Mouse (Mus musculus): ENCODE results near the gene Krtdap.
"Not testable (repeated sequence)": the region's sequence is repeated elsewhere in the genome, so short reads cannot be mapped to it uniquely, and the experiment has no call there.

Krtdap gene

DNA sequence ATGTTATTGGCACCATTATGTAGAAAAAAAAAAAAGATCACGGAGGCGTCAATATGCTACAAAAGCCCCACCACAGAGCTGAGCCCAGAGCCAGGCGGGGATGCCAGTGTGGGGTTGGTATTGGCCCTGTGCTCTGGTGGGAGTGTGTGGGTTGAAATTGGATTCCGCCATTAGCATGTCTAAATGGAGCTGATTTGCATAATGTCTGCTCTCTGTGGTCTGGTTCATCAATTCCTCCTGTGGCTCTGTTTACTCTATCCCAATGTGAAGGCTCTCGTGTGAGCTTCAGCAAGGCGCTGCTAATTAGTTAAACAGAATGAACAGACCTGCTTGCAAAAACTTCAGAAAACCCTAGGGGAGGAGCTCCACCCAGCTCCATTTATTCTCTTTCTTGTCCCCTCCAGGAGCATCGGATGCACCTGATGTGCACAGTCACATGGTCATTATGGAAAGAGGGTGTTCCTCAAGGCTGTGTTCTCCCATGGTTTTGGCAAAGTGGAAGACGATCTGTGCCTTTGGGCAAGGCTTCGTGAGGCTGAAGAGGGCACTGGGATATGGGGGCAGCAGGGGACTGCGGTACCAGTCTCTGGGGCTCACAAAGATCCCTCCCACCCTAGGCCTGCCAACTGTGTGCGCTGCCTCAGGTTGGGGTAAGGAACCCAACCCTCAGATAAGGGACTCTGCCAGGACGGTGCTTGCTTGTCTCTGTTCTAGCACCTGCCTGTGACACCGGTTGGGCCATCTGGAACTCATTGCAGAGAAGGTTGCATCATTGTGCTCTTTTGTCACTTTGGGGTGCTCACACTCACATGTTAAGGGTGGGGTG, 1.8 kb upstream of the Krtdap start:
- DNase-seq (ENCODE audit: inconsistent ontology term): peak; percentile 2

DNA sequence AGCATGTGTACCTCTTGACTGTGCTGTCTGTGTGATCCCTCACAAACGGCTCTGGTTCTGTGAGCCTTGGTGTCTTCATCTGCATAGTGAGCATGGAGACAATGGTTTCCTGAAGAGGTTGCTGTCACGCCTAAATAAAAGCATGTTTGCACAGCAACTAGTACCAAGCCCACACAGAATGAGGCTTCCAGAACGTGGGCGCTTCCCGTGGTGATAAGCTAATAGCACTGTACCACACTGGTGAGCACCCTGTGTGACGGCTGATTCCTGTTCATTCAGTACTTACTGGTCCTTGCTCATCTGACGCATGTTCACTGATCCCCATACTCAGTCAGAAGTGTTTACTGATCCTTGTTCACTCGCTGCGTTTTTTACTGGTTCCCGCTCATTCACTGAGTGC, 2.4 kb downstream of the Krtdap start:
- no peak for DNase-seq (ENCODE audit: inconsistent ontology term)

DNA sequence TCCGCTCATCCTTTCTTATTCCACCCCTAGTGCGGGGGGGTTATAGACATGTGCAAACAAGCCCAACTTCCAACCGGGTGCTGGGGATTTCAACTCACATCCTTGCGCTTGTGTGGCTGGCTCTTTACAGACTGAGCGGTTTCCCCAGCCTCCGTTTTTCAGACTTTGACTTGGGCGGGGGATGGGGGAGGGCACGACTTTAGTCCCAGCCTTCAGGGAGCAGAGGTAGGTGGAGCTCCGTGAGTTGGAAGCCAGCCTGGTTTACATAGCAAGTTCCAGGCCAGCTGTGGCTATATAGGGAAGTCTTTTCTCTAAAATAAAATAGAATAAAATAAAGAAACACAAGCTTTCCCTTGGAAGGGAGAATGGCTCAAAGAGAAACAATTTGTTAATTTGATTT, 4.2 kb downstream of the Krtdap start:
- DNase-seq (ENCODE audit: inconsistent ontology term): no peak

DNA sequence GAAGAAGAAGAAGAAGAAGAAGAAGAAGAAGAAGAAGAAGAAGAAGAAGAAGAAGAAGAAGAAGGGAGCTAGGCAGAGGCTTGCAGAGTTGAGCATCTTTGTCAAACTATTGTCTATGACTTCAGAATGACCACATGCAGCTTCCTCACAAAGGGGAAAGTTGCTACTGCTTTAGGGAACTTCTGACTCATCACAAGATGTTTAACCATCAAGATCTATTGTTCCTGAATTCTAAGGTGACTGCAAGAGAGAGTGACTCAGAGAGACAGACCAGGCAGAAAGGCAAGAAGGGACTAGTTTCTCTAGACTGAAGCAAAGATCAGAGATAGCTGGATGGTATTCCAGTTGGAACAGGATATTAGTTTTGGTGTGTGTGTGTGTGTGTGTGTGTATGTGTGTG, 7.2 kb downstream of the Krtdap start:
- peak; percentile 7 for DNase-seq (ENCODE audit: inconsistent ontology term)

DNA sequence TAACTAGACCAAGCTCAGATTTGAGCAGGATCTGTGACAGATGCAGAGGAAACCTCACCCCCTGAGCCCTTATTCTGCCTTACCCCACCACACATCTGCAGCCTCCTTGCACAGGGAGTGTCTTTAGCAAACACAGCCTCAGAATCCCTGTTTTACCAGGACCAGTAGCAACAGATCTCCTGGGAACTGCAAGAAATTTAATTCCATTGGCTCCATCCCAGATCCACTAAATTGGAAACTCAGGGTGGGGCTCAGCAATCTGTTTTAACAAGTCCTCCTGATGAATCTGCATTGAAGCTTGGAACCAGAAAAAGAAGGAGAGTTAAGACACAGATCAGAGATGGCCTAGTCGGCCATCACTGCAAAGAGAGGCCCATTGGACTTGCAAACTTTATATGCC, 9.1 kb downstream of the Krtdap start:
- DNase-seq (ENCODE audit: inconsistent ontology term): no peak

DNA sequence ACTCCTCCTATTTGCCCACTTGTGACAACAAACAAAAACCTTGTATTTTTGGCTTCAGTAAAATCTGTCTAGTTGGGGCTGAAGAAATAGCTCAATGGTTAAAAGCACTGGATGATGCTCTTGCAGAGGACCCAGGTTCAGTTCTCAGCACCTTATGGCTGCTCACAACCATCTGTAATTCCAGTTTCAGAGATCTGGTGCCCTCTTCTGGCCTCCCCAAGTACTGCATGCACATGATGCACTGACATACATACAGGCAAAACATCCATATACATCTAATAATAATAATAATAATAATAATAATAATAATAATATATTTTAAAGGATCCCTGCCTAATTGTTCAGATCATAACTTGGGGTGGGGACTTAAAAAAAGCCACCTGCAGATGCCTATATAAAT, 13.0 kb downstream of the Krtdap start:
- no peak for DNase-seq (ENCODE audit: inconsistent ontology term)

DNA sequence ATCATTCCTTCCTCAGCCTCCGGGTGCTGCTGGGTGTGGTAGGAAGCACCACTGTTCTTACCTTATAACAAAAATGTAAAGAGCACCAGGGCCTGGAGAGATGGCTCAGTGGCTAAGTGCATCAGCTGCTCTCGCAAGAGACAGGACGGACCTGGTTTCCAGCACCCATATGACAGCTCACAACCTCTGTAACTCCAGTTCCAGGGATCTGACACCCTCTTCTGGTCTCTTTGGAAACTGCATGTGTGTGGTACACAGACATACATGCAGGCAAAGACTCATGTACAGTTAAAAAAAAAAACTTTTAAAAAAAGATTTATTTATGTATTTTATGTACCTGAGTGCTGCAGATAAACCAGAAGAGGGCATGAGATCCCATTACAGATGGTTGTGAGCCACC, 15.6 kb downstream of the Krtdap start:
- no peak for DNase-seq (ENCODE audit: inconsistent ontology term)

DNA sequence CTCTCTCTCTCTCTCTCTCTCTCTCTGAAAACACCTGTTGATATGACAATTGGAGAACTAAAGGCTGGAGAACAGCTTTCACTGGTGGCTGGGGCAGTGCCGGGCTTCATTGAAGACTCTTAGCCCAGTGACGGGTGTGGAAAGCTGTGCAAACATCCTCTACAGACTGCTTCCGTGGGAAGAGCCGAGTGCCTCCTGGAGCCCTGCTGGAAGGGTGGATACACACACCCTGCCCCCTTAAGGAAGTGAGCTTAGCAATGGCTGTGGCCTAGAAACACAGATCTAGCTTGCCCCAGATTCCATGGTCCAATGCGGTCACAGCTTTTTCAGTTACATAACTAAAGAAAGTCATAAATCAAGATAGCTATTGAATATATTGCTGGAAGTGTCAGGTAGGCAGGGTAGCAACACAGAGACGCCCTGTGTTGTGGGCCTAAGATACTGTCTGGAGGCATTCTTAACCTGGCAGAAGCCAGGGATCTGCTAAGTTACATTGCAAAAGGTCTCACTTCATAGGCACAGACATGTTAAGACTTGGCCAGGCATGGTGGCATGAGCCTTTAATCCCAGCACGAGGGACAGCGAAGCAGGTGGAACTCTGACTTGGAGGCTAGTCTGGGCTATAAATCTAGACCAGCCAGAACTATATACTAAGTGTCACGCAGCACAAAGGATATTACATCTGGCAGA, 16.5 kb downstream of the Krtdap start:
- no peak for DNase-seq (ENCODE audit: inconsistent ontology term)

DNA sequence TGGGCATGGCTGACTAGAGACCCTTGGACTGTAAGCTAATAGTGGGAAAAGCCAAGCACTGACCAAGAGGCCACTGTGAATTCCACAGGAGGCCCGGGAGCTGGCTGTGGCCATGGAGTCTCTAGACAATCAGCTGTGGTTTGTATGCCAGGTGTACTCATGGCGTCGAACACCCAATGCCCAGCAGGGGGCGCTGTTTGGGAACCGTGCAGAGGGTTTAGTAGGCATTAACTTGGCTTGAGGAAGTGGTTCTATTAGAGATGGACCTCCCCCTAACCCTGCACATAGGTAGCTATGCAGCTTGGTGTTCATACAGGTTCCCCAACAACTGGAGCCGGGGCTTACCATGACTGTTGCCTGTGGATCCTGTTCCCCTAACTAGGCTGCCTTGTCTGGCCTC, 18.2 kb downstream of the Krtdap start:
- no peak for DNase-seq (ENCODE audit: inconsistent ontology term)

DNA sequence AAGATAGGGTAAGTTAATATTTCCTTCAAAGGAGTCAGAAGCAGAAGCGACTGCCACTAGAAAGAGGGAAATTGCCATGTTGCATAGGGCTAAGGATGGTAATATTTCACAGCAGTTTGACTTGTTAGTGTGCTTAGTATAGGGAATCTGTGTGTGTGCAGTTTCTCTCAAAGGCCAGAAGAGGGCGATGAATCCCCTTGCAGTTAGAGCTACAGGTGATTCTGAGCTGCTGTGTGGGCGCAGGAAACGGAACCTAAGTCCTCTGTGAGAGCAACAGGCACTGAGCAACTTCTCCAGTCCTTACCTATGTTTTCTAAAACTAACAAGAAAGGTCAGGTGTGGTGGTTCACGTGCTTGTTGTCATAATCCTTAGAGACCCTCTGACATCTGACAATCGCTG, 22.6 kb downstream of the Krtdap start:
- no peak for DNase-seq (ENCODE audit: inconsistent ontology term)

DNA sequence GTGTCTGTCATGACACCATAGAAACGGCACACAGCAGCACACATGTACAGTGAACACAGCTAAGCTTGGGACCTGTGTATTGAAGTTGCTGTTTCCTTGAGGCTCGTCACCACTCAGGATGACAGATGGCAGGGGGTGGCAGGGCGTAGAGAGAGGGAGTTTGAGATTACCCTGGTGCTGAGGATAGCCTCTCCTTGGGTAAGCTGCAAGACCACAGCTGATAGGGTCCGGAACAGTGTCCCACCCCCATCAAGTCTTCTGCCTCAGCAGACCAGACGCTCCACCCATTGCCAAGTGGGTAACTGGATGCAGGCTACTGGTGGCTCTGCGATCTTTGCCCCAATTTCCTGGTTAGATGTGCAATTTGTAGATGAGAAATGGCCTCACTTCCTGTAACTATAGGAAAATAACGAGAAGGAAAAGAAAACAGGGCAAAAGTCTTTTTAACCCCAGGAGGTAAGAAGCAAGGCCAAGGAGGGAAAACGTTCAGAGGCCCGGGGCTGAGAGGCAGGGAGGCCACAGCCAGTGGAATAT, 24.1 kb downstream of the Krtdap start:
- no peak for DNase-seq (ENCODE audit: inconsistent ontology term)

DNA sequence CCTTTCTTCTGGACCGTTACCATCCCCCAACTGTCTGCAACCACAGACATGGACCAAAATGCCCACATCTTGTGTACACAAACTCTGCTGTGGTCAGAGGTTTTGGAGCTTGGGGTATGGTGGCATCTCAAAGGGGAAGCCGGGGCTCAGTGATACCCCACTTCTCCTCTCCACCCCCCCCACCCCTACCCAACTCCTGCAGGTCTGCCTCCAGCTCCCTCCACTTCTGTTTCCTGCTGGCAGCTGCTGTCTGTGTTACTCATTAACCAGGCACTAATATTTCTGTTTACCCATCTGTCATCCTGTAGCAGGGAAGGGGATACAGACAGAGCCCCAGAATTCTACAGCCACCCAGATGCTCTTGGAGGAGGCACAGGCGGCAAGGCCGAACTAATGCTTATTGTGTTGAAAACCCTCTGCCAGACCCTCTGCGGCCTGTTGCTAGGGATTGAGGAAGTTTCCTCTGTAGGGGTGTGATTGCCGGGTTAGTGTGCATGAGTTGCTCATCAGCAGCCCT, 24.7 kb downstream of the Krtdap start:
- no peak for DNase-seq (ENCODE audit: inconsistent ontology term)

DNA sequence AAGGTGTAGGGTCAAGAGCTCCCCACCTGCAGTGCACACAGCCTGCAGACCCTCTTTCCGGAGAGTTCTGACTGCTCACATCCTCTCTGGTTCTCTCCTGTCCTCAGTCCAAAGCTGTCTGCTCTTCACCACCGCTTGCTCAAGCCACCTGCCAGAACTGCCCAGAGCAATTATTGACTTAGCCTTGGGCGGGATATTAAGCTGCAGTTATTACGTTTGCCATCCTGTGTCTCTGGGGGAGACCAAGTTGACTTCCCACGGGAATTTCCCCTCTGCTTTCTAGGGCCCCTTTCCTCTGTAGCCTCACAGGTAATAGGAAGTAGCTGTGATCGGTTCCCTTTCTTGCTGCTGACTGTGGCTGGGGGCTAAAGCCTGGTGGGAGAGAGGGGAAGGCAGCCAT, 32.4 kb downstream of the Krtdap start:
- no peak for DNase-seq (ENCODE audit: inconsistent ontology term)

DNA sequence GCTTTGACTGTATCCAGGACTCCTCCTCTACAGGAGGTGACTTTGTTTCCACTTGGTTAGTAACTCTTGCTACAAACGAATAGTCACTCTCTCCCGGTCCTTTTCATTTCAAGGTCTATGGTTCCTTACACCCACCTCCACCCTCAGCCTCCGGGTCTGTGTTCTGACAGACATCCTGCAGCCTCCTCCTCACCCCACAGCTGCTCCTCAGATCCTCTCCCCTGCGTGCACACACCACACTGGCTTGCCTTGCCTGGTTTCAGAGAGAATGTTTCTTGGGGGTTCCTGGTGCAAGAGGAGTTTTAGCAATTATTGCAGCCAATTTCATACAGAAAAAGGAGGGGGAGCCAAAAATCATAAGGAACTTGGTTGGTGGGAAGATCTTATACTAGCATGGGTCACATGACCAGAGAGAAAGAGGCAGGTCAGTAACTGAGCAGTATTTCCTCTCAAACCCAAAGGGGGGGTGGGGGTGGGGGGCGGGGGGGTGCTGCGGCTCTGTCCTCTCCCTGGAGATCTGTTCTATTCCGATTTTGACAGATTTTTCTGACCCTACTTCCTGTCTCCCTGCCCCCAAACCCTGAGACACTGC, 33.3 kb downstream of the Krtdap start:
- no peak for DNase-seq (ENCODE audit: inconsistent ontology term)

DNA sequence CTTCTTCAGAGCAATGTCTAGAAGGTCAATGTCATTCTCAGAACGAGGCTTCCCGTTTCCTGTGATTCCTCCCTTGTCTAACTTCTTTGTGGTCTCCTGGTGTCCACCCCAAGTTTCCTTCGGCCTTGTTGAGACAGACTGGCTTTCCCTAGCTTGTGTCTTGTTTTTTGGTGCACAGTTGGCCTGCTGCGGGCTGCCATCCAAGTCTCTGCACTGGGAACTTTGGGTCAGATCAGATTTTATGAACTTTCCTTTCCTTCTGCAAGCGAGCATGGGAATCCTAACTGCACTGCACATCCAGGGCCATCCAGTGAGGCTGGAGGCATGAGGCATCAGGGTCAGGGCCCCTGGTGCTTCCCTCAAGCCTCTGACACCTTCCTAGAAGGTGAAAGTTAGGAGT, 33.8 kb downstream of the Krtdap start:
- DNase-seq (ENCODE audit: inconsistent ontology term): no peak

DNA sequence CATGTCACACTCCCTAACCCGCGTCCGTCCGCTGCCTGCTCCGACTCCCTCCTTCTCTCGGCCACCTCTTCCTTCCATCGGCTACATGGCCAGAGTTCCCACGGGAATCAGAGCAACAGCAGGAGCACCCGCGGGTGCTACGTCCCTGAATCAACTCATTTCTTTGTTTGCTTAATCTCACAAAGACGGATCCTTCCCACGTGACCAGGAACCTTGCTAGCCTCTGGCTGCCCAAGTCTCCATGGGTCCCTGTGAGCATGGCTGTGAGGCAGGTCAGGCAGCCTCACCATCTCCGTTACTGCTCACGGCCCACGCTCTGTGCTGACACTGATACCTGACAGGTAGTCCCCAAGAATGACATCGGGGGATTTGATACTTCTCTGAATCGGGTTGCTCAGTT, 36.0 kb downstream of the Krtdap start, which contains the start of gene Ffar2:
Gene Ffar2 (minus strand): TSS at position 101 of the 400 bp plus-strand sequence.
- no peak for DNase-seq (ENCODE audit: inconsistent ontology term)

DNA sequence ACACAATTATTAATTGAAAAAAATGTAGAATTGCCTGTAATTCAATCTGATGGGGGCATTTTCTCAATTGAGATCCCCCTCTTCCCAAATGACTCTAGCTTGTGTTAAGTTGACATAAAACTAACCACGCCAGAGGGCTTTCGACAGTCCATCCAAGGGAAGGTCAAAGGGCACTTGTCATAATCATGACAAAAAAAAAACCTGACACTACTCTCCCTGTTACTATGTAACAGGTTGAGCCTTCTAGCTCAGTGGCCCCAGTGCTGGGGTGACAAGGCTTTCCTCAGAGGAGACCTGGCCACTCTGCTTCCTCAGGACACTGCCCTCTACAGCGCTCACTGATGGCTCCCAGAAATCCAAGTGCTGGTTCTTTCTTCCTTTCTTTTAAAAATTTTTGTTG, 36.6 kb downstream of the Krtdap start:
- DNase-seq (ENCODE audit: inconsistent ontology term): no peak

DNA sequence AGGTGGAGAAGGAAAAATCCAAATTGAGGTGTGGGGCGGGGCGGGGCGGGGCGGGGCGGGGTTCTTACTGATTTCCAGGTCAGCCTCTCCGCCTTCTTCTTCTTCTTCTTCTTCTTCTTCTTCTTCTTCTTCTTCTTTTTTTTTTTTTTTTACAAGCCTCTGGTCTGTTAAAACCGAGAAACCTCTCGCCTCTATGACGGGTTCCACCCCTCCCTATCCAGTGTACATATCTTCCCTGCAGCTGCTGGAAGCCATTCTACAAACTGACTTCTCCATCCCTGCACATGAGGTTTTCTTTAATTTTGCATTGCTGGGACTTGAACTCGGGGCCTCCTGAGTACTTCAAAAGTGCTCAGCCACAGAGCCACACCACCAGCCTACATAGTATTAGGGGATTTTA, 39.0 kb downstream of the Krtdap start:
- no peak for DNase-seq (ENCODE audit: inconsistent ontology term)

DNA sequence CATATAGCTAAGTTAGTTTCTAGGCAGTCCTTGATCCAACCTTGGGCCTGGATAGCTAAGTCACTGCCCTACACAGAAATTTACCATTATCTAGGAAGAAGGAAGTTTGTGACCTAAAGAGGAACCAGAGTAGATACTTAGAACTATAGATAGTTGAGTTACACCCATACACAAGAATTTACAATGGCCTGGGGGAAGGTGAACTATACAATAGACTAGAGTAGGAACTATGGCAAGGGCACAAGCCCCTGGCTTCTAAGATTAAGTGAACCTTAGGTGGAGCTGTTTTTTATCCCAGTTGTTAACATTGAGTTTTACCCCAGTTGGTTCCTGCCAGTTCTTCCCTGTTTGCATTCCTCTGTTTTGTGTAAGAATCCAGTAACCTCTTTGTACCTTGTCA, 41.2 kb downstream of the Krtdap start:
- DNase-seq (ENCODE audit: inconsistent ontology term): not testable (repeated sequence)

DNA sequence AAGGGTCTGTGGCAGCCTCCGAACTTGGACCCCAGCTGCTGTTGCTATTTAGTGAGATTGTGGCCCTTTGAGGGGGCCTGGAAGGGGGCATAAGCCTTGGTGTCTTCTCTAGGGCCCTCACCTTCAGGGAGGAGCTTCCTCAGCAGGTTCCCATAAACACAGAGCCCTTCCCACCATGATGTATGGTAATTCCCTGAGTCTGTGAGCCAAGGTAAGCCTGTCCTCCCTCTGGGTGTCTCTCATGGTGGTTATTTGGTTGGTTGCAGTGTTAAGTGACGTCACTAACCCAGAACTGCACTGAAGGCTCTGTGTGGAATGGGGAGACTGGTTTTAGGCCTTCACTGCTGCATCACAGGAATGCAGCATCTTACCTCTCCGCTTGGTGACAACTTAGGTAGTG, 41.7 kb downstream of the Krtdap start:
- DNase-seq (ENCODE audit: inconsistent ontology term): no peak

DNA sequence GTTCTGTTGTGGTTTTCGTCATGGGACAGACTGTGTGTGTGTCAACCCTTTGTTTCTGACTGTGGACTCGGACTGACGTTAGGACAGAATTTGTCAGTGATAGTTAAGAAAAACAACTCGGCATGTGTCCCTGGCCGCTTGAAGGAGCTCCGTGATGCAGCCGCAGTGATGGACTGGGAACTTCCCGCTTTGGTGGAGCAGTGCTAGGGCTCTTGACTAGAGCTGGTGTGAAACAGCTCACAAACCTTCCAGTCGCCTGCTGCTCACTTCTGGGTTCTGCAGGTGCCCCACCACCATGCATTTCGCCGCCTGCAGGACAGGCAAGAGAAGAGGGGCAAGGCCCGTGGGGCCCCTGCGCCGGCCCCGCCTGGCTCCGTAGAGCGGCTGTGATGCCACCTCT, 44.6 kb downstream of the Krtdap start:
- no peak for DNase-seq (ENCODE audit: inconsistent ontology term)

DNA sequence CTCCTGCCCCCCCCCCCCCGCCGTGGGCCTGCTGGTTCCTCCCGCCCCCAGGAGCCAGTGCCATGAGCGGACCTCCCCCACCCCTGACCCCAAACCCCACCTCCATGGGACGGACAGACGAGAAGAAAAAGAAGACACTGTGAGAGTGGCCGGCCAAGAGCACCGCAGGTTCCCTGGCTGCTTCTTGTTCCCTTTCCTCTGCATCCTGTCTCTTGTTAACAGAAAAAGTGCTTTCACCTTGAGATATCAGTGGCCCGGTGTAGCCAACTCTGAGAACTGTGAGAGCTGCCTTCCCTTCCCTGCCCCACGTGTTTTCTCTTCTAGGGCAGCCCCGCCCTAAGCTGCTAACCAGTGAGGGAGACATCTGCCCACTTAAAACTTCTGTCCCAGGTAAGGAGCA, 45.0 kb downstream of the Krtdap start:
- not testable (repeated sequence) for DNase-seq (ENCODE audit: inconsistent ontology term)
